Mouse (Mus musculus) lung, postnatal 36 days (tissue): ENCODE results near the gene Armc8.

Source experiments
- DNase-seq: peaks from one replicate; pipeline ENCODE4 v3.0.0; 2022; ENCODE audit warnings: mixed read lengths

Gene Armc8

GRCm38 (mm10) chr9:99441647-99442433 lies 126.9 kb downstream of the Armc8 start:
- no peak for DNase-seq

DNA sequence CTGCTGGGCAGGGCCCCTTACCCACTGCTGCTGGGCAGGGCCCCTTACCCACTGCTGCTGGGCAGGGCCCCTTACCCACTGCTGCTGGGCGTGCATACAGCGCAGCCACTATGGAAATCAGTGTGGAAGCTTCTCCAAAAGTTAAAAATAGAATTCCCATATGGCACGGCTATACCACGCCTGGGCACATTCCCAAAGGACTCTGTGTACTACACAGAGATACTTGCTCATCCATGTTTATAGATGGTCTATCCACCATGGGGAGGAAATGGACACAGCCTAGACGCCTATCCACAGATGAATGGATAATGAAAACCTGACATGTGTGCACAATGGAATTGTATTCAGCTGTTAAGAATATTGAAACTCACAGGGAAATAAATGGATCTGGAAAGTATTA lies 127.8 kb downstream of the Armc8 start:
- DNase-seq: no peak

DNA sequence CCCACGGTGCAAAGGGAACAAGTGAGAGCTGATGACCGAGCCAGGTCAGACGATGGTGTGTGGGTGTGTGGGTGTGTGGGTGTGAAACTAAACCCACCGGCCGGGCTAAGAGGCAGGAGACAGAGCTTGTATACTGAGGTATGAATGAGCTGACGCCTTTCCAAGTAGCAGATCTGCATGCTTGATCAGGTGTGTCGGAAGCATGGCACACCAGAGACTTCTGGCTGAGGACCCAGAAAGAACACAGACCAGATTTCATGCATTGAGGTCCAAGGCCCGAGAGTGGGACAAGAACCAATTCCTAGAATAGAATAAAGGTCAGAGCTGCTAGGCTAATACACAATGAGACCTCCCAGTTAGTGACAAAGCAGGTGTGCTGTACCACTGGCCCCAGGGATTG lies 129.6 kb downstream of the Armc8 start:
- no peak for DNase-seq

- no peak for DNase-seq
These were observed 130.7 kb downstream of the Armc8 start for GRCm38 (mm10) chr9:99437781-99438565.

GRCm38 (mm10) chr9:99437031-99437764 lies 131.5 kb downstream of the Armc8 start, which contains the start of gene Mras:
TSS of gene Mras (minus strand) at chr9:99437381.
- DNase-seq: no peak

DNA sequence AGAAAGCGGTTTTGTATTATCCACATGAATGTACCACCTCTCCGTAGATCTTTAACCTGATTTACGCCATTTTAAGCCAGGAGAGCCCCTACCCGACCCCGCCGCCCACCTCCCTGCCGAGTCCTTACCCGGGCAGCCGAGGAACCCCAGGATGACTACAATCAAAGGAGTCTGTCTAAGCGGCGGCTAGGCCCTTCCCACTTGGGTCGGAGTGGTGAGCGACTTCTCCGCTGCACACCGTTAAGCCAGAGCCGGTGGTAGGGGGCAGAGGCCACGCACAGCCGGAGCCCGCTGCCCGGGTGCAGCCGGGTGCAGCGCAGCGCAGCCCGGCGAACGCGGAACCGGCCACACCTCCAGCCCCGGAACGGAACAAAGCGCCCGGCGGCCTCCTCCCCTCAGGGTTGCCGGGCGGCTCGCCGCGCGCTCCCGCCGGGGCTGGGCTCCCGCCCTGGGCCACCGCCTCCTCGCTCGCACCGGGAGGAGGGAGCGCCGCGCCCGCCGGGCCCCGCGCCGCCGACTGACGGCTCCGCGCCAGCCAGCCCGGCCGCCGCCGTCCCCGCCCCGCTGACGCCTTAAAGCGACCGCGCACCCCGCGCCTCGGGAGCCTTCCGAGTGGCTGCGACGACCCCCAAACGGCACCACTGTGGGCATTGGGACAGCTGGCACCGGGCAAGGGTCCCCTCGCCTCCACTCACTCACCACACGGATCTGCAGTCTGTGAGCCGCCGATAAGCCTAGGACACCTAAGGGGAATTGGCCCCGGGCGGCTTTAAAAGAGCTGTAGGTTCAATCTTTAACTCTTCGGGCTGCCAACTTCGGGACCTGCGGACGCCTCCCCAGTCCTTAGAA lies 132.3 kb downstream of the Armc8 start:
- peak; percentile 71 for DNase-seq

- peak; percentile 42 for DNase-seq
These were observed 133.0 kb downstream of the Armc8 start for GRCm38 (mm10) chr9:99435619-99436181.

- DNase-seq: no peak
These were observed 133.6 kb downstream of the Armc8 start for GRCm38 (mm10) chr9:99434892-99435618.

DNA sequence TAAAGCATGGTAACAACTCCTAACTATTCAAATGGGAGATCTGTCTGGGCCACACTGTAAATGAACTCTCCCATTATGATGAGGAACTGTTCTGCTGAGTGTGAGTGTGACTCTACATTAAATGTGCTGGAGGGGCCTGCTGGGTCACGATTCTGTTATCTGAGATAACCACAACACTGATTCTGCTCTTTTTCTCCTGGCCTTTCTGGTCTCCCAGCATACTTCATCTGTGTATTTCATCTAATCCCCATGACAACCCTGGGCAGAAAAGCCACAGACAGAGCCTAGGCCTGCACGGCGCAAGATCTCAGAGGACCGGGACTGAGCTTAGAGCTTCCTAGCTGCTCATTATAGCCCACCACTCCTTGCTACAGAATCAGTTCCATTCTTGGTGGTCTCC lies 136.2 kb downstream of the Armc8 start:
- DNase-seq: no peak

- DNase-seq: no peak
These were observed 136.7 kb downstream of the Armc8 start for GRCm38 (mm10) chr9:99431963-99432362.

DNA sequence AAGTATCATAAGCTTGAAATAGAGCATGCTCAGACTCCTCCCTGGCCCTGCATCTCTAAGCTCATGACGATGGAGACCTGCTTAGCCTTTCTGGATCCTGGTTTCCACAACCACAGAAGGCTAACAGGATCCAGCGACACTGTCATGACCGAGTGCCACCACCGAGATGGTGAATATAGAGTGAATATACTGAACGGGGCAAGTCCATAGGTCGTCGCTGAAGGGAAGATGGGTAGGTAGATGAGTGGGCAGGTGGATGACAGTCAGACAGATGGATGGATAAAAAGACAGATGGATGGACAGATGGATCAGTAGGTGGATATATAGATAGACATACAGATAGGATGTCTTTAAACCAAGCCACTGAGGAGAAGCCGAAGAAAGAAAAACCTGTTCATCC lies 137.4 kb downstream of the Armc8 start:
- no peak for DNase-seq

GRCm38 (mm10) chr9:99430806-99431205 lies 137.9 kb downstream of the Armc8 start:
- DNase-seq: no peak

GRCm38 (mm10) chr9:99429845-99430244 lies 138.9 kb downstream of the Armc8 start:
- no peak for DNase-seq

DNA sequence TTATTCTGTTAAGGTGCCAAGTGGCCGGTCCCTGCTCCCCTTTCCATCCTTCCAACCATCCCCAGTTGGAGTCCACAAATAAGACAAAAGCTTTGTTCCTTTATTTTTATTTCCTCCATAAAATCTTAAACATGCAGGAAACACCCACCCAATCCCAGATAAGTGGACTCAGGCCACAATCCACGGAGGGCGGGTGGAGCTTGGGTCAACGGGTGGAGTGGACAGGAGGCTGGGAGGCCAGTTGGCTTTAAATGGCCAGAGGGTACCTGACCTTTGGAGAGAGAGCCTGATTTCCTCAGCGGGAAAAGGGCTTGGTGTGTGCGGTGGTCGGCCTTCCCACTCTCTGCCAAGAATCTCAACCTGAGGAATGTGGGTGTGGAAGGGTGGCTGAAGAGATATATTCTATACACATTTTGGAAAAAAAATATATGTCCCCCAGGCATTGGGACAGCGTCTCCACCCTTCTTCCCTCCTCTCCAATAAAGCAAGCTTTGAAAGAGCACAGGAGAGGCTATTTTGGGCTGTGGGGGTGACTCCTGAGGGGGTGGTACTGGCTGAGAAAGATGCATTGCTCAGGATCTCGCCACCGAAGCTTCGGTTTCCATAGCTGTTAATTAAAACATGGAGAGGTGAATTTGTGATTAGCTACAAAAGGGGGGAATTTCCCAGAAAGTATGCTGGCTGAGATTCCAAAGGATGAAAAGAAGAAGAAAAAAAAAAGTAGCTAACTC lies 139.9 kb downstream of the Armc8 start:
- DNase-seq: no peak
